In genomic region chr12:25098561-25099312, GRCm38 (mm10) we compare ENCODE assay signal across 7 mouse cellular contexts. TPM values are rescaled to one million over a fixed set of nuclear protein-coding genes. Genes with fewer than 3 reads are reported as not detected.
DNase-seq lines count a peak whose midpoint lies in the region; ATAC-seq and TF ChIP-seq lines count a peak whose summit lies in the region.

No protein-coding gene starts in this region.

- H3K27ac ChIP-seq in limb, embryonic 11.5 days (replicated peaks; ENCODE audit: low read depth, low read length): peak overlapping the region; percentile 98
- H3K27ac ChIP-seq in midbrain, embryonic 13.5 days: peak overlapping the region; percentile 92
- H3K27ac ChIP-seq in spleen, adult 2 months (ENCODE audit: insufficient read depth, low read length): peak overlapping the region; percentile 69

- H3K36me3 ChIP-seq in limb, embryonic 11.5 days (ENCODE audit: control insufficient read depth, insufficient read depth, low read length): no peaks in the 10 kb centered on the region
- no peaks in the 10 kb centered on the region for H3K36me3 ChIP-seq in midbrain, embryonic 13.5 days
- H3K36me3 ChIP-seq in spleen, adult 2 months (ENCODE audit: control insufficient read depth, insufficient read depth, low read length): no peaks in the 10 kb centered on the region

- TF ChIP-seq CTCF in spleen, adult 2 months (IDR thresholded peaks at IDR 0.05; ENCODE audit: extremely low read depth, insufficient read depth, insufficient read length, insufficient replicate concordance): no peak

- H3K4me1 ChIP-seq in limb, embryonic 11.5 days (ENCODE audit: control insufficient read depth, insufficient read depth, low read length): peaks cover 18% of the 10 kb centered on the region
- H3K4me1 ChIP-seq in midbrain, embryonic 13.5 days (replicated peaks): peaks cover 59% of the 10 kb centered on the region
- peaks cover 18% of the 10 kb centered on the region for H3K4me1 ChIP-seq in spleen, adult 2 months (ENCODE audit: control insufficient read depth, insufficient read depth, insufficient read length)

- H3K9me3 ChIP-seq in limb, embryonic 11.5 days (ENCODE audit: control insufficient read depth, low read length): no peaks in the 10 kb centered on the region
- H3K9me3 ChIP-seq in midbrain, embryonic 13.5 days: no peaks in the 10 kb centered on the region

- under 1% methylated on average over 58 of the region's 61 CpGs for WGBS in limb, embryonic 11.5 days
- WGBS in midbrain, embryonic 13.5 days: under 1% methylated on average over 61 of the region's 61 CpGs
- 1% methylated on average over 61 of the region's 61 CpGs for WGBS in spleen, adult 2 months

- H3K4me3 ChIP-seq in limb, embryonic 11.5 days (ENCODE audit: low read depth, low read length): peak overlapping the region; percentile 73
- peak overlapping the region; percentile 82 for H3K4me3 ChIP-seq in midbrain, embryonic 13.5 days (replicated peaks)
- H3K4me3 ChIP-seq in spleen, adult 2 months (ENCODE audit: extremely low read depth, insufficient read depth, insufficient read length): peak overlapping the region; percentile 62

- ATAC-seq in limb, embryonic 11.5 days (ENCODE audit: insufficient number of reproducible peaks, low FRiP score, low TSS enrichment, low read depth): peak; percentile 80
- peak; percentile 84 for ATAC-seq in midbrain, embryonic 13.5 days

- no peaks in the 10 kb centered on the region for H3K27me3 ChIP-seq in limb, embryonic 11.5 days (ENCODE audit: control insufficient read depth, insufficient read depth, low read length)
- H3K27me3 ChIP-seq in midbrain, embryonic 13.5 days: 0 out of 2 replicates have a peak, but pooled peaks cover 4% of the 10 kb centered on the region
- peaks cover 11% of the 10 kb centered on the region for H3K27me3 ChIP-seq in spleen, adult 2 months (ENCODE audit: control insufficient read depth, insufficient read depth, low read length)

- DNase-seq in adrenal gland, adult 8-10 months: peak; percentile 95
- DNase-seq in embryo, embryonic 11.5 days (ENCODE audit: low read depth, low spot score): peak; percentile 91
- peak; percentile 99 for DNase-seq in heart, adult 11 months
- peak; percentile 95 for DNase-seq in kidney, adult 18-20 months
- DNase-seq in limb, embryonic 11.5 days (ENCODE audit: low spot score): peak; percentile 95
- peak in 1 of 2 experiments; percentile 75 for DNase-seq in spleen, adult 2 months (ENCODE audit: low read depth in 1 of 2, low spot score in 2 of 2)

- TF ChIP-seq POLR2A in spleen, adult 2 months (IDR thresholded peaks at IDR 0.05; ENCODE audit: low read depth, low read length): peak; percentile 8

- H3K4me2 ChIP-seq in limb, embryonic 11.5 days (ENCODE audit: low read depth, severe bottlenecking): peak overlapping the region; percentile 75
- peak overlapping the region; percentile 94 for H3K4me2 ChIP-seq in midbrain, embryonic 13.5 days (replicated peaks)

- peak overlapping the region; percentile 77 for H3K9ac ChIP-seq in limb, embryonic 11.5 days (ENCODE audit: low read length)
- peak overlapping the region; percentile 67 for H3K9ac ChIP-seq in midbrain, embryonic 13.5 days (replicated peaks)

RNA-seq across cellular contexts. Expression of gene Id2, which starts 1.8 kb away (rescaled TPM):
- 100 to 1,000 TPM; 302 to 463 (median 440) TPM for total RNA-seq in adrenal gland, adult 8-10 months (2022)
- polyA plus RNA-seq in limb, embryonic 11.5 days (2014; fragmentation: Nextera tagmentation; extraction: Ambion mirVana): 384 and 406 TPM in 2 replicates
- polyA plus RNA-seq in midbrain, embryonic 13.5 days (2015; fragmentation: Nextera tagmentation; extraction: Ambion mirVana): 161 and 178 TPM in 2 replicates
- 106 and 113 TPM in 2 replicates for polyA plus RNA-seq in spleen, adult 2 months (2012; rRNA removed)
